Mouse (Mus musculus) C2C12 (cell line): Measurements from ENCODE around the gene Erich3.

Source experiments
- CEBPB ChIP-seq: IDR thresholded peaks from one replicate; pipeline ENCODE4 v1.6.1; 2011; ENCODE audit warnings: low read depth, mild to moderate bottlenecking, control low read depth, moderate library complexity
- CTCF ChIP-seq: IDR thresholded peaks from one replicate; pipeline ENCODE4 v1.5.1; 2011; ENCODE audit not compliant: control insufficient read depth, insufficient read depth, insufficient read length
- FOSL1 ChIP-seq: IDR thresholded peaks from one replicate; pipeline ENCODE4 v1.8.0; 2011; ENCODE audit warnings: mild to moderate bottlenecking, low read length; ENCODE audit not compliant: poor library complexity, insufficient read depth, severe bottlenecking
- MAX ChIP-seq: IDR thresholded peaks from one replicate; pipeline ENCODE4 v1.6.1; 2011; ENCODE audit warnings: mild to moderate bottlenecking, control low read depth
- MYOD1 ChIP-seq: IDR thresholded peaks from one replicate; pipeline ENCODE4 v1.6.1; 2011; ENCODE audit warnings: low read depth; ENCODE audit not compliant: control insufficient read depth, insufficient read length
- MYOG ChIP-seq: IDR thresholded peaks from one replicate; pipeline ENCODE4 v1.6.1; 2011; ENCODE audit not compliant: control insufficient read depth, insufficient read length; ENCODE audit errors: extremely low read depth
- USF1 ChIP-seq: IDR thresholded peaks from one replicate; pipeline ENCODE4 v1.6.1; 2011; ENCODE audit warnings: low read depth, mild to moderate bottlenecking, control low read depth, moderate library complexity

- TF ChIP-seq CTCF (no peak), USF1 (no peak), MYOG (no peak), MAX (no peak), FOSL1 (no peak), CEBPB (no peak), MYOD1 (no peak)
Observed at GRCm38 (mm10) chr3:154700296-154700695, 36.6 kb downstream of the Erich3 start.
